Mouse (Mus musculus) forebrain, embryonic 16.5 days (tissue): ENCODE measurements around the gene Mrps34. TPM values are rescaled to one million over a fixed set of nuclear protein-coding genes. Genes with fewer than 3 reads are reported as not detected.

Source experiments
- ATAC-seq: fragments of 200-750 bp; cut with Nextera tagmentation; 2 replicates; pipeline ENCODE4 v1.8.0; 2017; ENCODE audit warnings: mild to moderate bottlenecking, moderate library complexity
- H3K27ac ChIP-seq: fragments of 300-500 bp; sonication (generic); 2 replicates; pipeline ENCODE4 v1.5.1; 2014; ENCODE audit warnings: low read length, control low read depth
- H3K27me3 ChIP-seq: fragments of 300-500 bp; sonication (generic); replicated peaks from 2 replicates; pipeline ENCODE4 v1.6.1; 2014; ENCODE audit warnings: low read length; ENCODE audit not compliant: control insufficient read depth, insufficient read depth
- H3K36me3 ChIP-seq: fragments of 300-500 bp; sonication (generic); 2 replicates; pipeline ENCODE4 v1.6.1; 2014; ENCODE audit not compliant: control insufficient read depth, insufficient read depth
- H3K4me1 ChIP-seq: fragments of 300-500 bp; sonication (generic); replicated peaks from 2 replicates; pipeline ENCODE4 v1.6.1; 2014; ENCODE audit warnings: low read length; ENCODE audit not compliant: control insufficient read depth, insufficient read depth
- H3K4me2 ChIP-seq: fragments of 300-500 bp; sonication (generic); 2 replicates; pipeline ENCODE4 v1.6.1; 2014; ENCODE audit warnings: mild to moderate bottlenecking, low read length, control low read depth
- H3K4me3 ChIP-seq: fragments of 300-500 bp; sonication (generic); replicated peaks from 2 replicates; pipeline ENCODE4 v1.5.1; 2014; ENCODE audit warnings: mild to moderate bottlenecking, low read length, control low read depth
- H3K9ac ChIP-seq: fragments of 300-500 bp; sonication (generic); replicated peaks from 2 replicates; pipeline ENCODE4 v1.6.1; 2014; ENCODE audit warnings: low read depth, low read length, control low read depth
- H3K9me3 ChIP-seq: fragments of 300-500 bp; sonication (generic); 2 replicates; pipeline ENCODE4 v1.6.1; 2016; ENCODE audit warnings: low read length; ENCODE audit not compliant: control insufficient read depth
- WGBS: fragments of 180-500 bp; shearing (Covaris S2); extraction: QIAGEN DNeasy Blood & Tissue Kit; methylation state at CpG from one replicate; pipeline ENCODE4 v1.1.7; 2014; 5-methylcytosine and 5-hydroxymethylcytosine counted together
- polyA plus RNA-seq: library from polyadenylated mRNA; unstranded; fragments of >200 nt; fragmentation: Nextera tagmentation; extraction: Ambion mirVana; gene quantifications from 2 replicates; pipeline ENCODE4 v1.2.1, GENCODE M21; 2015

The Mrps34 gene
- polyA plus RNA-seq, 1 experiment from 2014 or later: 79.8 TPM

DNA sequence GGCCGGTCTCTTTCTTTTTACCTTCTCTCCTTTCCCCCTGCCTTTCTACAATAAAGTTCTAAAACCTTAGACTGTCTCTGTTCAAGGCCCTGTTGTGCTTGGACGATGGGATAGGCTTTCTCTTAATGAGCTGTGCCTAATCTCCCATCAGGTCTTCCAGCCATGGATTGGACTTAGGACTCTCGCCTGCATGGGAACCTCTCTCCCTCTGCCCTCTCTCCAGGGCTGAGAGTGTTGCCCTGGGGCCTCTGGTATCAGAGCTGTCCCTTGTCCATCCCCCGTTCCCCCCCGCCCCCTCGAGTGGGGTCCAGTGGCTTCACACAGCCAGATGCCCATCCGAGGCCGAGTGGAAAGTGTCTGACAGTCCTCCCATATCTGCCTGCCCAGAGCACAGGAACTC is 19.9 kb upstream of the Mrps34 start:
- no peaks in the 10 kb centered on the region for H3K27me3 ChIP-seq

DNA sequence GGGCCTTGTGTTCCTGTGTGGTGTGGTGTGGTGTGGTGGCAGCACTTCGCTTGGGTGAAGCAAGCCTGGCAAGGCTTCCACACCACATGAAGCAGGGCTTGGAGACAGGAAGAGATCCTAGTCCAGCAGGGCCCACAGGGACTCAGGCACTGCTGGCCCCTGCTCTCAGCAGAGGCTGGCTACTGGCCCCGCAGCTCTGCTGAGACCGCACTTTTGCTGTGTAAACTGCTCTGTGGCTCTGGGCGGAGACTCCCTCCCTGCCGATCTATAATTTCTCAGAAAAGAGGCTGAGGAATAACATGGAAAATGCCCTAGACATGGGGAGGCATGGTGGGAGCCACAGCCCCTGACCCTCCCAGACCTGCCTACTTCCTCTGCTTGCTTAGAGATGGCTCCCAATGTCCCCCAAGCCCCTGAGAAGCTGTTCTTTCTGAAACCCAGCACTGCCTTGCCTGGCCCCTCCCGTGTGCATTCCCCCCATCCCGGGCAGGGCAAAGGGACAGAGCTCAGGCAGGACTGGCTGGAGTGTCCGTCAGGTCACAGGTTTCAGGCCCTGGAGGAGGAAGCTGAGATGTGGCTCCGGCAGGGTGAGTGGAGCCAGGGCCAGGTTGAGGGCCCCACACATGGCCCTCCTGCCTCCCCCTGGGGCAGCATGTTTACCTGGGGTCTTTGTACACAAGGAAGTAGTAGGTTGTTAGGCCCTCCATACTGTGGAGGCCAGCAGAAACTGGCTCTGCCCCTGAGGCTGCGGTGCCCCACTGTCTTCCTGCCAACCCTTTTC is 17.4 kb upstream of the Mrps34 start:
- ATAC-seq: no peak
- WGBS: 68% methylated on average over 10 of the region's 10 CpGs

More for the DNA sequence above, 19.9 kb upstream of the Mrps34 start:
- Histone ChIP-seq H3K4me3 (no peak overlapping the region), H3K4me1 (no peaks in the 10 kb centered on the region), H3K9me3 (no peaks in the 10 kb centered on the region), H3K27ac (no peak overlapping the region), H3K4me2 (no peak overlapping the region), H3K36me3 (no peaks in the 10 kb centered on the region), H3K9ac (no peak overlapping the region)
- 83% methylated on average over 8 of the region's 8 CpGs for WGBS
- ATAC-seq: no peak

DNA sequence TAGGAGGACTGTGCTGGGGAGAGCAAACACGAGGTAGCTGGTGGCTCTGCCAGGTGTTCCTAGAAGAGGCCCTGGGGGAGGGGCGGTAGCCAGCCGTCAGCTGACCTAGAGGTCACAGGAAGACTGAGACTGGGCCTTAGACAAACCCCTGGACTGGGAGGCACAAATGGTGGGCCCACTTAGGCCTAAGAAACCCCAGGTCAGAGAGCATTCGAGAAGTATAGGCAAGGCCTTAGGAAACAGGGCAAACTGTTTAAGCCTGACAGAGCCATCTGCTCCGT is 16.9 kb upstream of the Mrps34 start:
- Histone ChIP-seq H3K9me3 (no peaks in the 10 kb centered on the region), H3K9ac (no peak overlapping the region), H3K4me3 (no peak overlapping the region), H3K4me2 (no peak overlapping the region), H3K36me3 (no peaks in the 10 kb centered on the region), H3K4me1 (no peaks in the 10 kb centered on the region), H3K27ac (no peak overlapping the region), H3K27me3 (no peaks in the 10 kb centered on the region)
- 35% methylated on average over 5 of the region's 5 CpGs for WGBS
- ATAC-seq: no peak

More for the DNA sequence above, 17.4 kb upstream of the Mrps34 start:
- H3K4me2 ChIP-seq: no peak overlapping the region
- no peak overlapping the region for H3K27ac ChIP-seq
- H3K4me3 ChIP-seq: no peak overlapping the region
- H3K27me3 ChIP-seq: no peaks in the 10 kb centered on the region
- no peaks in the 10 kb centered on the region for H3K36me3 ChIP-seq
- H3K9ac ChIP-seq: no peak overlapping the region
- no peaks in the 10 kb centered on the region for H3K4me1 ChIP-seq
- no peaks in the 10 kb centered on the region for H3K9me3 ChIP-seq

DNA sequence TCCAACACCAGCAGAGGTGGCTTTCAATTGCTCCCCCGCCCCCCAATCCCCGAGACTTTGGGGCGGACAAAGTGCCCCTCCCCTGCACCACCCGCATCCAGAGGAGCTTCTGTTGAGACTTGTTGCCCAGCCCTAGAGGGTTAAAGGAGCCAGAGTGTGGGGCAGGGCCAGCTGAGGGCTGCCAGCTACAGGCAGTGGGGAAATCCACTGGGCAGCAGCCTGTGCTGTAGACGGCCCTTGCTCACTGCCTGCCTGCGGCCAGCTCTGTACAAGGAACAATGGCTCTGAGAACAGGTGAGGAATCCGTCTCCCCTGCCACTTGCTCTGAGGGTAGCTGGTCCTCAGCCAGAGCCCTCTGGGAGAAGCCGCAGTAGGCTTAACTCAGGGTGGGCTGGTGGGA is 16.4 kb upstream of the Mrps34 start:
- H3K27me3 ChIP-seq: no peaks in the 10 kb centered on the region
- H3K27ac ChIP-seq: no peak overlapping the region
- no peaks in the 10 kb centered on the region for H3K9me3 ChIP-seq
- no peak for ATAC-seq
- no peaks in the 10 kb centered on the region for H3K4me1 ChIP-seq
- WGBS: 71% methylated on average over 8 of the region's 8 CpGs
- no peak overlapping the region for H3K4me2 ChIP-seq
- H3K9ac ChIP-seq: no peak overlapping the region
- 0 out of 2 replicates have a peak, but pooled peaks cover under 1% of the 10 kb centered on the region for H3K36me3 ChIP-seq
- no peak overlapping the region for H3K4me3 ChIP-seq

DNA sequence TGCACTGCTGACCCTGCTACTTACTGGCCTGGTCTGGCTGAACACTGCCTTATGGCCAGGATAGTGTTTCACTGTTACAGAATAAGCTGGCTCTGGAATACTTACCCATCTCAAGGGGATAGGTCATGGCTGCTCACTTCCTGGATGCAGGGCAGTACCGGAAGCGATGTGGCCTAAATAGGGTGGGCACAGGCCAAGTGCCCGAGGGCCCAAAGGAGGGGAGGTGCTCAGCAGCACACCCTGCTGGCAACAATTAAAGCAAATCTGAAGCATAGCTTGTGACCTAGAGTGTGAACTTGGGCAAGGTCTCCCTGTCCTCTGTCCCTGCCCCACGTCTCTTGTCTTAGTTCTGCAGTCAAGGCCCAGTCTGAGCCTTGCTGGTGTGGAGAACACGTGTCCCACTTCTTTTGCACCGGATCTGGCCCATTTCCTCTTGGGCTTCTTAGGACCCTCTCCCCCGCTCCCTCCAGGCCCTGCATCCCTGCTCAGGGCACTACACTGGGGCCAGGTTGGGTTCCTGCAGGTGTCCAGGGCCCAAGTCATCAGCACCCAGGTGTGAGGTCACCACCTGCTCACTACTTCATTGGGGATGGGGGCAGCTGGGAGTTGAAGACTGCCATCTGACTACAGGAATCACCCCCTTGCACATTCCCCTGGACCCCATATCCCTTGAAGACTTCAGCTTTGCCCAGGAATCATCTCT is 13.0 kb upstream of the Mrps34 start:
- peaks cover 10% of the 10 kb centered on the region for H3K4me1 ChIP-seq
- no peak overlapping the region for H3K27ac ChIP-seq
- ATAC-seq: no peak
- no peaks in the 10 kb centered on the region for H3K27me3 ChIP-seq
- no peak overlapping the region for H3K9ac ChIP-seq
- H3K4me2 ChIP-seq: no peak overlapping the region
- H3K4me3 ChIP-seq: no peak overlapping the region
- 54% methylated on average over 7 of the region's 7 CpGs for WGBS
- H3K36me3 ChIP-seq: 0 out of 2 replicates have a peak, but pooled peaks cover 3% of the 10 kb centered on the region
- no peaks in the 10 kb centered on the region for H3K9me3 ChIP-seq

DNA sequence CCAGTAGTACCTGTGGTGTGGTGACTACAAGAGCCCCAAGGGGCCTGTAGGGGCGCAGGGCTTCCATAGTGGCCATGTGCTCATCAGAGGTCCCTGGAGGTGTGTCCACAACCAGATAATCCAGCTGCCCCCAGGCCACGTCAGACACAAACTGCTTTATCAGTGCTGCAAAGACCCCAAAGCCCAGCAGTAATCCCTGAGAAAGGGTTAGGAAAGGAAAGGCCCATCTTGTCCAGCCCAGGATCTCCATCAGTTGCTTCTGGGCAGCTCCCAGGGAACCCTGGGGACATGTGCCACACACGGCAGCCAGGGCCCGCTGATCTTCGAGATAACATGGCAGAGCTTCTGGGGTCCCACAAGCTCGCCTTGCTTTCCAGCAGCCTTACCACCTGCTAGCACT is 10.5 kb upstream of the Mrps34 start:
- 0 out of 2 replicates have a peak, but pooled peaks cover 3% of the 10 kb centered on the region for H3K36me3 ChIP-seq
- 89% methylated on average over 6 of the region's 6 CpGs for WGBS
- H3K4me3 ChIP-seq: no peak overlapping the region
- no peaks in the 10 kb centered on the region for H3K9me3 ChIP-seq
- no peak overlapping the region for H3K4me2 ChIP-seq
- no peaks in the 10 kb centered on the region for H3K27me3 ChIP-seq
- no peak for ATAC-seq
- H3K4me1 ChIP-seq: peaks cover 24% of the 10 kb centered on the region
- H3K9ac ChIP-seq: no peak overlapping the region
- no peak overlapping the region for H3K27ac ChIP-seq

DNA sequence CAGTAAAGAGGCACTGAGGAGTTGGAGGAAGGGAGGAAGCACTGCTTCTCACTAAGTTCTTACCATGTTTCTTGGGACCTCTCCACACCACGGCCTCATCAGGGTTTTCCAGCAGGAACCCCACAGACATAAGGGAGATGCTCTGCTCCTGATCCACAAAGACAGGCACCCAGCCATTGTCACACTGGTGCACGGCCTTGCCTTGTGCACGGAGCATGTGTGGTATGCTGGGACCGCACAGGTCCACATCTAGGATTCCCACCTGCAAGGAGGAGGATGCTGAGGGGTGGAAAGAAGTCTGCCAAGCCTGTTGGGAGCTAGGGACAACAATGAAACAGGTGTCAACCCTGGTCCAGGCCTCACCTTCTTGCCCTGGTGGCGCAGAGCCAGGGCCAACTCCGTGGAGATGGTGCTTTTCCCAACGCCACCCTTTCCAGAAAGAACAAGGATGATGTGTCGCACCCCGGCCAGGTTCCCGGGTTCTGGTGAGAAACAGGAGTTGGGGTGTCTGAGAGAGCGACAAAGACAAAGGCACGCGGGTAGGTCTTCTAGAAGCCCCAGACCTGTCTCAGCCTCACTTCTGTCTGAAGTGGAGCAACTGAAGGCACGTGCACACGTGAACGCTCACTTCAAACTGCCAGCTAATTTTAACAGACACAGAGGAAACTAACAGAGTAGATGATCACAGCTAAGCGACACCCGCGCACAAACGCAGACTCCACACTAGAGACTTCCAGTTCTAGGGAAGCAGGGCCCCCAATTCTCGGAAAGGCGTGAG is 9.4 kb upstream of the Mrps34 start:
- H3K4me1 ChIP-seq: peaks cover 24% of the 10 kb centered on the region
- peak overlapping the region; percentile 85 for H3K4me2 ChIP-seq
- H3K27me3 ChIP-seq: no peaks in the 10 kb centered on the region
- H3K9me3 ChIP-seq: no peaks in the 10 kb centered on the region
- H3K36me3 ChIP-seq: peaks cover 8% of the 10 kb centered on the region
- WGBS: 24% methylated on average over 22 of the region's 22 CpGs
- no peak overlapping the region for H3K27ac ChIP-seq
- H3K9ac ChIP-seq: peak overlapping the region; percentile 32
- no peak for ATAC-seq
- peak overlapping the region; percentile 86 for H3K4me3 ChIP-seq

DNA sequence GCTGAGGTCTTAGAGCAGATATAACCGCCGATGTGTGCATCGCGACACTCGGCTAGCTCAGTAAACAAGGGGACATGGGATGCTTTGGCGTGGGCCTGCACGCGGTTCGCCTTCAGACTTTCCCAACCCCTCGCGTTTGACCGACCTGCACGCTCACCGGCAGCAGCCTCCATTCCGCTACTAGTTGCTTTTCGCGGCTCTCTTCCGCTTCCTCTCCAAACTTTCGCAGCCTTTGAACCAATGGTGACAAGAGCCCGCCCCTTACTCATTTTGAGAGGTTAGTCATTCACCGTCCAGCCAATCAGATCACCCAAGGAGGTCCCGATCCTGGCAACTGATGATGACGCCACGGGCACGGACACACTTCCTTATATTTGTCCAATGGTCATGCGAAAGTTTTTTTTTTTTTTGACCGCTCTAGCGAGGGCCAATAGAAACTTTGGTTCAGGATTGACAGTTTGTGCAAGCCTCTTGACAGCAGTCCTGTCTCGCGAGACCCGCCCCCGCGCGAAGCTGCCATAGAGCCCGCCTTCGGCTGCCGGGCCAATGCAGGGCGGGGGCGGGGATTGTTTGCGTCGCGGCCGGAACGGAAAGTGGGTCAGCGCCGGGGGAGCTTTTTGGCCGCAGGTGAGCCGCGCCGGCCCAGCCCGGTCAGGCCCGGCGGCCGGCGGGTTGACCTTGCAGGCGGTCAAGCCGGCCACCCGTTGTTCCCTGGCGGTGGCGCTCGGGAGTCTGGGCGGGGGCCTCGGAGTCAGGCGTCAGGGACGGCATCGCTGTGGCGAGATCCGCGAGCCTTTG is 8.6 kb upstream of the Mrps34 start, which contains the start of the genes Nubp2 and Spsb3:
Gene Nubp2 (minus strand): TSS at position 216 of the 798 bp plus-strand sequence.
Gene Spsb3 (plus strand): TSS at position 510 of the 798 bp plus-strand sequence.
- H3K4me1 ChIP-seq: peaks cover 24% of the 10 kb centered on the region
- no peaks in the 10 kb centered on the region for H3K9me3 ChIP-seq
- under 1% methylated on average over 69 of the region's 69 CpGs for whole genome bisulfite sequencing
- peak; percentile 98 for ATAC-seq
- H3K4me3 ChIP-seq: peak within 1 kb of the TSS; percentile 86
- H3K9ac ChIP-seq: peak within 1 kb of the TSS; percentile 89
- peak within 1 kb of the TSS; percentile 94 for H3K4me2 ChIP-seq
- peaks cover 16% of the 10 kb centered on the region for H3K36me3 ChIP-seq
- H3K27ac ChIP-seq: peak within 1 kb of the TSS; percentile 57
- no peaks in the 10 kb centered on the region for H3K27me3 ChIP-seq
